Mouse (Mus musculus): Measurements from ENCODE around the gene Ormdl3.

- TF ChIP-seq CTCF (IDR thresholded peaks at IDR 0.05) (no peak), EP300 (IDR thresholded peaks at IDR 0.05) (no peak)
Measured at GRCm38 (mm10) chr11:98588833-98589281, 1.7 kb upstream of the Ormdl3 start.
